Mouse (Mus musculus) C2C12 (cell line): Measurements from ENCODE around the gene Arhgap15. TPM values are rescaled to one million over a fixed set of nuclear protein-coding genes. Genes with fewer than 3 reads are reported as not detected.

ENCODE experiments used
- H3K27me3 ChIP-seq: one replicate; pipeline ENCODE4 v1.6.1; 2011; ENCODE audit not compliant: control insufficient read depth, insufficient read depth, insufficient read length
- H3K36me3 ChIP-seq: one replicate; pipeline ENCODE4 v1.6.1; 2011; ENCODE audit not compliant: control insufficient read depth, insufficient read depth
- H3K4me3 ChIP-seq: one replicate; pipeline ENCODE4 v1.5.1; 2011; ENCODE audit warnings: mild to moderate bottlenecking, control low read depth; ENCODE audit not compliant: poor library complexity, insufficient read depth, severe bottlenecking
- H3K79me2 ChIP-seq: one replicate; pipeline ENCODE4 v1.6.1; 2011; ENCODE audit not compliant: control insufficient read depth, insufficient read depth
- H3K79me3 ChIP-seq: one replicate; pipeline ENCODE4 v1.6.1; 2011; ENCODE audit warnings: low read depth, control low read depth
- H3ac ChIP-seq: one replicate; pipeline ENCODE3; 2011; ENCODE audit warnings: low read depth; ENCODE audit not compliant: control insufficient read depth, insufficient read length
- CEBPB ChIP-seq: IDR thresholded peaks from one replicate; pipeline ENCODE4 v1.6.1; 2011; ENCODE audit warnings: low read depth, mild to moderate bottlenecking, control low read depth, moderate library complexity
- CTCF ChIP-seq: IDR thresholded peaks from one replicate; pipeline ENCODE4 v1.5.1; 2011; ENCODE audit not compliant: control insufficient read depth, insufficient read depth, insufficient read length
- FOSL1 ChIP-seq: IDR thresholded peaks from one replicate; pipeline ENCODE4 v1.8.0; 2011; ENCODE audit warnings: mild to moderate bottlenecking, low read length; ENCODE audit not compliant: poor library complexity, insufficient read depth, severe bottlenecking
- MAX ChIP-seq: IDR thresholded peaks from one replicate; pipeline ENCODE4 v1.6.1; 2011; ENCODE audit warnings: mild to moderate bottlenecking, control low read depth
- MYOD1 ChIP-seq: IDR thresholded peaks from one replicate; pipeline ENCODE4 v1.6.1; 2011; ENCODE audit warnings: low read depth; ENCODE audit not compliant: control insufficient read depth, insufficient read length
- MYOG ChIP-seq: IDR thresholded peaks from one replicate; pipeline ENCODE4 v1.6.1; 2011; ENCODE audit not compliant: control insufficient read depth, insufficient read length; ENCODE audit errors: extremely low read depth
- USF1 ChIP-seq: IDR thresholded peaks from one replicate; pipeline ENCODE4 v1.6.1; 2011; ENCODE audit warnings: low read depth, mild to moderate bottlenecking, control low read depth, moderate library complexity
- polyA plus RNA-seq: library from polyadenylated mRNA; unstranded; fragments of >200 nt; fragmentation: generic; extraction: Trizol; gene quantifications from one replicate; pipeline ENCODE4 v1.2.1, GENCODE M21; 2012; ENCODE audit warnings: missing spikeins

Arhgap15 gene
- polyA plus RNA-seq, 1 experiment = not detected

DNA sequence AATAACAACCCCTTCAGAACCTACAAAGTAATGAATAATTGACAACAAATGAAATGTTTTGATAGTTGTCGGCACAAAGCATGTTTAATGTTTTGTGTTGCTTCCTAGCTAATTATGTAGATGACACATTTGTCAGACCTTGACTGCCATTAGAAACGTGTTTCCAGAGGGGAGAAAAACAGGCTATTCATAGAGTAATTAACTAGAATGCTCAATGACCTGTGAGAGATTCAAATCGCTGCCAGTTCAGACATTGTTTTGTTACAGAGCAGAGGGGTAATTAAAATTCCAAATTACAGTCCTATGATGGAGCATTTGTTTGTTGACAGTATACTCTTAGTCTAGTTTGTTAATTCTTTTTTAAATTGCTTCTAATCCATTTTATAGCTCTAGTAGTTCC lies 37.5 kb downstream of the Arhgap15 start:
- TF ChIP-seq CTCF (no peak), MYOG (no peak), MYOD1 (no peak)
- H3ac ChIP-seq = no peak overlapping the region
- no peaks in the 10 kb centered on the region for H3K79me2 ChIP-seq
- no peaks in the 10 kb centered on the region for H3K36me3 ChIP-seq
- H3K4me3 ChIP-seq = no peak overlapping the region
- H3K79me3 ChIP-seq = no peaks in the 10 kb centered on the region
- H3K27me3 ChIP-seq = no peaks in the 10 kb centered on the region

GRCm38 (mm10) chr2:43787141-43787540 lies 38.5 kb downstream of the Arhgap15 start:
- Histone ChIP-seq H3K27me3 (no peaks in the 10 kb centered on the region), H3K36me3 (no peaks in the 10 kb centered on the region), H3K79me2 (no peaks in the 10 kb centered on the region), H3ac (no peak overlapping the region), H3K79me3 (no peaks in the 10 kb centered on the region), H3K4me3 (no peak overlapping the region)
- TF ChIP-seq CTCF = no peak
- TF ChIP-seq USF1 = no peak
- no peak for TF ChIP-seq MAX
- TF ChIP-seq CEBPB = no peak
- no peak for TF ChIP-seq MYOG
- TF ChIP-seq MYOD1 = no peak
- TF ChIP-seq FOSL1 = no peak

- Histone ChIP-seq H3ac (no peak overlapping the region), H3K79me3 (no peaks in the 10 kb centered on the region), H3K36me3 (no peaks in the 10 kb centered on the region), H3K27me3 (no peaks in the 10 kb centered on the region), H3K79me2 (no peaks in the 10 kb centered on the region), H3K4me3 (no peak overlapping the region)
- no peak for TF ChIP-seq CTCF
- TF ChIP-seq CEBPB = no peak
- no peak for TF ChIP-seq USF1
- no peak for TF ChIP-seq MYOD1
Measured at GRCm38 (mm10) chr2:43788484-43788883, 39.9 kb downstream of the Arhgap15 start.

GRCm38 (mm10) chr2:43790049-43790693 lies 41.5 kb downstream of the Arhgap15 start:
- H3K79me2 ChIP-seq = no peaks in the 10 kb centered on the region
- no peaks in the 10 kb centered on the region for H3K36me3 ChIP-seq
- H3K27me3 ChIP-seq = no peaks in the 10 kb centered on the region
- H3K4me3 ChIP-seq = no peak overlapping the region
- H3ac ChIP-seq = no peak overlapping the region
- TF ChIP-seq MYOG = no peak
- TF ChIP-seq CEBPB = no peak
- TF ChIP-seq CTCF = no peak
- TF ChIP-seq MAX = no peak
- no peak for TF ChIP-seq MYOD1
- no peak for TF ChIP-seq FOSL1
- TF ChIP-seq USF1 = no peak
- H3K79me3 ChIP-seq = no peaks in the 10 kb centered on the region

DNA sequence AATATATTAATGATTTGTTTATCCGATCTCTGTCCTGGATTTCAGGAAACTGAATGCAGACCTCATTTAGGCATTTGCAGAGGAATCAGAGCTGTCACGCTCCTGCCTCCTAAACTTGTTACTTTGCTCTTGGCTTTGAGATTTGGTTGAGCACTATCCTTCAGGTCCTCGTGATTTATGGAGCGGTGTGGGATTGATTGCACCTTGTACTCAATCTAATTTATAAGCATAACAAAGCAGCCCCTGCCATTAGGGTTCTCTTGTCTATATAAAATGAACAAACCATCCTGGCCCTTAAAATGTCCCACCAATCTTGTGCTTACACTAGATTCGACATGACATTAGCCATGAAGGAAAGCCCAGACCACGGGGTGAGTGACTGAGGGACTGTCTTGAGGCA lies 43.0 kb downstream of the Arhgap15 start:
- H3K79me3 ChIP-seq = no peaks in the 10 kb centered on the region
- no peaks in the 10 kb centered on the region for H3K36me3 ChIP-seq
- no peaks in the 10 kb centered on the region for H3K79me2 ChIP-seq
- no peaks in the 10 kb centered on the region for H3K27me3 ChIP-seq
- TF ChIP-seq MYOG = no peak
- no peak for TF ChIP-seq USF1
- no peak for TF ChIP-seq CTCF
- TF ChIP-seq CEBPB = no peak
- TF ChIP-seq FOSL1 = no peak
- TF ChIP-seq MAX = no peak
- TF ChIP-seq MYOD1 = no peak
- H3K4me3 ChIP-seq = no peak overlapping the region
- H3ac ChIP-seq = no peak overlapping the region

DNA sequence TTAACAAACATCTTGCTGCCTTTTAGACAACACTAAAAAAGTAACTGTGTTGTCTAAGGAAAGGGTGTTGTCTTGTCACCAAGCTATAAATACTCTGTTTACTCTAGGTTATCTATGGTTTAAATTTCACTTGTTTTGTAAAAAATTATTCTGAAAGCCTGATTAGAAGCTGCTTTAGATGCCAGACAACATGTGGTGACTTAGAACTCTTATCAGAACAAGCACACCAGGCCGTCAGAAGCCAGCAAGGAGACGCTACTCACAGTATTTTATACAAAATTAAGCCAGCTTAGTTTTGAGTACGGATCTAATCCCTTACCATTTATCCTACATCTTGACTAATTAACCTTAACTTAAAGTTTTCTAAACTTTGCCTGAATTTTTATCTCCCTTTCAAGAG lies 44.5 kb downstream of the Arhgap15 start:
- no peaks in the 10 kb centered on the region for H3K36me3 ChIP-seq
- H3K79me2 ChIP-seq = no peaks in the 10 kb centered on the region
- no peak overlapping the region for H3K4me3 ChIP-seq
- H3K79me3 ChIP-seq = no peaks in the 10 kb centered on the region
- TF ChIP-seq MAX = no peak
- TF ChIP-seq MYOD1 = no peak
- no peak for TF ChIP-seq MYOG
- TF ChIP-seq CEBPB = no peak
- no peak for TF ChIP-seq FOSL1
- no peaks in the 10 kb centered on the region for H3K27me3 ChIP-seq
- H3ac ChIP-seq = no peak overlapping the region
